Mouse (Mus musculus) spleen, postnatal 36 days (tissue): ENCODE measurements around the gene Creld2.
"Not testable (repeated sequence)": the region's sequence is repeated elsewhere in the genome, so short reads cannot be mapped to it uniquely, and the experiment has no call there.

ENCODE experiments used
- DNase-seq, 2 experiments: peaks; one replicate each; pipeline ENCODE4 v3.0.0; 2022; ENCODE audit warnings: low spot score in 2 of 2, mixed read lengths in 1 of 2

Gene Creld2

DNA sequence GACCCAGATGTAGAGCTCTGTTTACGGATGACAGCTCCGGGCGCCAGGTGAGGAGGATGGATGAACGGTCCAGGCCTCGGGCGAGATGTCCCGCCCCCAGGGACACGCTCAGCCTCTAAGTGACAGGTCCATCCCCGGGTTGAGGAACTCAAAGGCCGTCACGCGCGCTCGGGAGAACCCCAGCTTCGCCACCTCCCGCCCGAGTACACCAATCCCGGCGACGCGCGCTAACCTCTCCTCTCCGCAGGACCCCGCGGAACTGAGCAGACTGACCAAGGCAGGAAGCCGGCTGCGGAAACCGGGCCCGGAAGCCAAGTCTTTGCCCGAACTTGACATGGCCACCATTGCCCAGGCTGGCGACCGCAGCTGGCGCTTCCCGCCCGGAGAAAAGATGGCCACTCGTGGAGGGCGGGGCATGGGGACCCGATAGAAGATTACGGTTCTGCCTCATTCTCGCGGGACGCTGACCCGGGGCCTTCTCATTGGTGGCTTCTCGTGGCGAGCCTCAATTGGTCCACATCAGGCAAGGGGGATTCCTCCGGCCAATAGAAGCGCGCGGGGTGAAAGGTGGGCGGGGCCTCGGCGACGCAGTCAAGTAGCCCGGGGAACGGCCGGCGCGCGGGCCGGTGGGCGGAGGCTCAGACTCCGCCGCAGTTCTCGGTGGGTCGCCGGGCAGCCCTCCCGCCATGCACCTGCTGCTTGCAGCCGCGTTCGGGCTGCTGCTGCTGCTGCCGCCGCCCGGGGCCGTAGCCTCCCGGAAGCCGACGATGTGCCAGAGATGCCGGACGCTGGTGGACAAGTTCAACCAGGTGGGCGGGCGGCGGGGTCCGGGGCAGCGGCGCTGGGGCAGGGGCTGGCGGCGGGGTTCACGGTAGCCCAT is at the start of gene Creld2, which contains the start of gene Alg12:
Gene Creld2, plus strand, starts transcription at position 621 of the 880 bp plus-strand sequence.
Gene Alg12, minus strand, starts transcription at position 293 of the 880 bp plus-strand sequence.
- DNase-seq, result peak; percentile 100

DNA sequence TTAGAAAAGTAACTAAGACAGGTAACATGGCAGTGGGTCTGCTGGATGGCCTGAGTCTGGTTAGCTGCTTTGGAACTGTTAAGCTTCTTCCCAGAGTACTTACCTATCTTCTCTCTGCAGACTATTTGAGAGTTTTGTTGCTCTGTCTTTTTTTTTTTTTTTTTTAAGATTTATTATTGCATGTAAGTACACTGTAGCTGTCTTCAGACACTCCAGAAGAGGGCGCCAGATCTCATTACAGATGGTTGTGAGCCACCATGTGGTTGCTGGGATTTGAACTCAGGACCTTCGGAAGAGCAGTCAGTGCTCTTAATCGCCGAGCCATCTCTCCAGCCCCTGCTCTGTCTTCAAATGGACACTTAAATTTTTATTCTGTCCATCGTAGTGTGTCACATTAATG is 44.8 kb upstream of the Creld2 start:
- DNase-seq, result not testable (repeated sequence)

DNA sequence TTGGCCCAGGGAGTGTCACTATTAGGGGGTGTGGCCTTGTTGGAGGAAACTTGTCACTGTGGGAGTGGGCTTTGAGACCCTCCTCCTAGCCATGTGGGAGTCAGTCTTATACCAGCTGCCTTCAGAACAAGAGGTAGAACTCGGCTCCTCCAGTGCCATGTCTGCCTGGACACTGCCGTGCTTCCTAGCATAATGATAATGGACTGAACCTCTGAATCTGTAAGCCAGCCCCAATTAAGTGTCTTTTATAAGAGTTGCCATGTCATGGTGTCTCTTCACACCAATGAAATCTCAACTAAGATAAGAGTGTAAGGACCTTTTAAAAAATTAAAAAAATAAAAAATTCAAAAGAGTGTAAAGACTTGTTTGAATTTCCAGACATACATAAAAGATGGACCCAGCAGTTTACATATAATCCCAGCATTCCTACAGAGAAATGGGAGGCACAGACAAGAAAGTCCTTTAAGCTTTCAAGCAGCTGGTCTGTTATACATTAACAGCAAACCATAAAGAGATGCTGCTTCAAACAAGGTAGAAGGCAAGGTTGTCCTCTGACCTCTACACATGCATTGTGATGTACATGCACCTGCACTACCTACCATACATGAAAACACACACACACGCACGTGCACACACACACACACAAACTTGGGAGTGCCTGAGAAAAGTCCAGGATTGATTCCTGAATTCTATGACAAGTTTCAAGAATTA is 27.2 kb upstream of the Creld2 start:
- DNase-seq, result no peak

DNA sequence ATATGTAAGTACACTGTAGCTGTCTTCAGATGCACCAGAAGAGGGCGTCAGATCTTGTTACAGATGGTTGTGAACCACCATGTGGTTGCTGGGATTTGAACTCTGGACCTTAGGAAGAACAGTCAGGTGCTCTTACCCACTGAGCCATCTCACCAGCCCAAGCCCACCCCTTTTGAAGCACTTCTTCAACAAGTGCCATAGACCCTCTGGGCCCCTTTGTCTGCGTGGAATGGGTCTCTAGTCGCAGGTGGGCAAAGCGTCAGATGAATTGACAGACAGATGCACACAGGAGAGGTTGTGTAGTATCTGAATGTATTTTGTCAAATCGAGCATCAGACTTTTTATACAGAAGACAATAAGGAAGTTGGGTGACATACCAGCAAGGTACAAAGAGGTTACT is 24.7 kb upstream of the Creld2 start:
- not testable (repeated sequence) for DNase-seq

DNA sequence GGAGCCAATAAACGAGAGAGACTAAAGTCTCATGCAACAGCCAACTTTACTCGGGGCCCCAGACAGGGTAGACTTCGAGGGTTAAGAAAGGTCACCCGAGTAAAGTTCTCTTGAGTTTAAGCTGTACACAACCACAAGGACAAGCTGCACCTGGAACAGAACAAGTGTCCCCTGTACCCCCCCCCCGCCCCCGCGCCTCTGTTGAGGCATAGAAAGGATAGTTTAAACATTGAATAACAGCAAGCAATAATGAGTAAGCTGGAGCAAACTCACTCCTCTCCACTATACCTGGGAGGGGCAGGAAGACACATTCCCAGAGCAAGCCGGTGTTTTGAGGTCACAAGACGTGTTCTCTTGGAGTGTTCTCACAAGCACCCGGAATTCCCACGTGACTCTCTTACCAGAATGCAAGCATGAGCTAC is 19.5 kb upstream of the Creld2 start:
- DNase-seq, result no peak

DNA sequence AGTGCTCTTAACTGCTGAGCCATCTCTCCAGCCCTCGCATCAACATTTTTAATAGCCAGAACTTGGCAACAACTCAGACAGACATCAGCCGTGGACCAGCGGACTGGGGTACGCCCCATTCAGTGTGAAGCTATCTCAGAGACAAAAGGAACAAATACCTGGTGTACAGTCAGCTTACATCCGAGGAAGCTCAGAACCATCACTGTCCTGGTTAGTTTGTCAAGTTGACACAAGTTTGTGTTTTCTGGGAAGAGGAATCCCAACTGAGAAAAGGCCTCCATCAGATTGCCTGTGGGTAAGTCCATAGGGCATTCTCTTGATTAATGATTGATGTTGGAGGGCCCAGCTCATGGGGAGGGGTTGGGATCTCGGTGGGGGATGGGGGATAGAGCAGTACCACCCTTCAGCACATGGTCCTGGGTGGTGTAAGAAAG is 18.5 kb upstream of the Creld2 start:
- DNase-seq, result no peak

DNA sequence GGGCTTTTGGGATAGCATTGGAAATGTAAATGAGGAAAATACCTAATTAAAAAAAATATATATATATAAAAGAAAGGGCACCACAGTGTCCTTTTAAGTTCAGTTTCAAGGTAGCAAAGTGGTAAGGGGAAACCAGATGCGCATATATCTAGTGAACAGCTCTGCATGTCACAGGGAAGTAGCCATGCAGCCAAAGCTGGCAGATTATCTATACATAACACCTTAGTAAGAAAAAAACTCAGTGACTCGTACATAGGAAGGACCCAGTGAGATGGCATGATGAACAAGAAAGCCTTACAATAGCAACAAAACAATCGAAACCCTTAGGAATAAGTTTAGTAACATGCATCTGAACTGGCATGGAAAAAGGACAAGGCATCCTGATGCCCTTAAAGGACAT is 17.5 kb upstream of the Creld2 start:
- DNase-seq, result no peak

DNA sequence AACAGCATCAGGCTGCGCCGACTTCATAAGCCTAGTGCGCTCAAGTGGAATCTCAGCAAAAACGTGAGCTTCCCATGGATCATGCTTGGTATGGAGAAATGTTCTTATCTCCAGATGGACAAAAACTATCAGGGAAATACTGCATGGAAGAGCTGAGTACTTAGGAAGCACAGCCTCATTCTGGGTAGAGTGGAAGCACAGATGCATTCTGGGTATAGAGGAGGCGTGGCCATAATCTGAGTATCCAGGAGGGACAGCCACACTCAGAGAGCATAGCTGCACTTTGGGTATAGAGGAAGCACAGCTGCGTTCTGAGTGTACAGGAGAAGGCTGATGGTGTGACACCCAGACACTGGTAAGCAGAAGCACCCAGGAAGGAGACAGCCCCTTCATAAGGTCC is 17.1 kb upstream of the Creld2 start:
- no peak for DNase-seq

DNA sequence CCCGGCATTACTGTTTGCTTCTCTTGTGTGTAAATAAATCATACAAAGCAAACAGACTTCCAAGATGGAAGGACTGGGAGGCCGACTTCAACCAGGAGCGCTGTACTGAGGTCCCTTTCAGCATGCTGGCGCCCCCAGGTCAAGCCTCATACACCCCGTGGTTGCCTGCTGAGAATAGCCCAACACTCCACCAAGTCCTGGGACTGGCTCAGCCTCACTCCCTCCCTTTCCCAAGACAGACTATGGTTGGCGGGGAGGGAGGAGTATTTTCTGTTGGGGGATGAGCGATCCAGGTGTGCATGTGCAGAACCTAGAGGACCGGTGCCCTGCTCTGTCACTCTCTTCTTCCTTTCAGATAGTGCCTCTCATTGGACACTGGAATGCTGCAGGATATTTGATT is 11.3 kb upstream of the Creld2 start:
- DNase-seq, result no peak

DNA sequence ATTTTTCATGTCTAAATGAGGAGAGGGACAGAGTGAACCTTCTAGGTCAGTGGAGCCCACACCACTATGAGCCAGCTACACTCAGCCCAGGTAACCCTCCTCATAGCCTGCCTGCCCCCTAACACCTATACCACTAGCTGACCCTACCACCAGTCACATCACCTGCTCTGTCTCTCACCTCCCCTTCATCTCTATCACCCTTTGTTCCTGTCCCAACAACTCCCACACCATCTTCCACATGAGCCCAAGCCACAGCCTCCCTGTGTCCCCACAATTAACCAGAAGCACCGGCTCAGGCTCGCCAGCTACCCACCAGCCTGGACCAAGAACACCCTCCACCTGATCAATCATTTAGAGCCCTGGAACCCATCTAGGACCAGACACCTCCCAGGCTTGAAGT is 9.1 kb upstream of the Creld2 start:
- no peak for DNase-seq

DNA sequence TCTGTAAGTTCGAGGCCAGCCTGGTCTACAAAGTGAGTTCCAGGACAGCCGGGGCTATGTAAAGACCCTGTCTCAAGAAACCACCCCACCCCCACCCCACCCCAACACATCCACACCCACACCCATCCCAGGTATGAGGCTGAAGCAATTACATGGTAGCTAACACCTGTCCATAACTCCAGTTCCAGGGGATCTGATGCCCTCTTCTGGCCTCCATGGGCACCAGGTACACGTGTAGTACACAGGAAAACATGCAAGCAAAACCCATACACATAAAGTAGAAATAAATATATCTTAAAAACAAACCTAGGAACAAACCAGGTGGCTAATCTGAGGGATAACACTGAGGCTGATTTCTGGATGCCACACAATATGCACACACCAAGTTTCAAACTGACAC is 6.2 kb upstream of the Creld2 start:
- no peak for DNase-seq

DNA sequence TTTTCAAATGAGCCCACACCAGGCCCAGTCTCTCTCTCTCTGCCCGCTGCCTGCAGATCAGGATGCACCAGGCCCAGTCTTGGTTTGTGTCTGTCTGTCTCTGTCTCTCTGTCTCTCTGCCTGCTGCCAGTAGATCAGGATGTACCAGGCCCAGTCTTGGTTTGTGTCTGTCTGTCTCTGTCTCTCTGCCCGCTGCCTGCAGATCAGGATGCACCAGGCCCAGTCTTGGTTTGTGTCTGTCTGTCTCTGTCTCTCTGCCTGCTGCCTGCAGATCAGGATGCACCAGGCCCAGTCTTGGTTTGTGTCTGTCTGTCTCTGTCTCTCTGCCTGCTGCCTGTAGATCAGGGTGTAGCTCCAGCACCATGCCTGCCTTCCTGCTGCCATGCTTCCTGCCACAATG is 5.6 kb upstream of the Creld2 start:
- not testable (repeated sequence) for DNase-seq

DNA sequence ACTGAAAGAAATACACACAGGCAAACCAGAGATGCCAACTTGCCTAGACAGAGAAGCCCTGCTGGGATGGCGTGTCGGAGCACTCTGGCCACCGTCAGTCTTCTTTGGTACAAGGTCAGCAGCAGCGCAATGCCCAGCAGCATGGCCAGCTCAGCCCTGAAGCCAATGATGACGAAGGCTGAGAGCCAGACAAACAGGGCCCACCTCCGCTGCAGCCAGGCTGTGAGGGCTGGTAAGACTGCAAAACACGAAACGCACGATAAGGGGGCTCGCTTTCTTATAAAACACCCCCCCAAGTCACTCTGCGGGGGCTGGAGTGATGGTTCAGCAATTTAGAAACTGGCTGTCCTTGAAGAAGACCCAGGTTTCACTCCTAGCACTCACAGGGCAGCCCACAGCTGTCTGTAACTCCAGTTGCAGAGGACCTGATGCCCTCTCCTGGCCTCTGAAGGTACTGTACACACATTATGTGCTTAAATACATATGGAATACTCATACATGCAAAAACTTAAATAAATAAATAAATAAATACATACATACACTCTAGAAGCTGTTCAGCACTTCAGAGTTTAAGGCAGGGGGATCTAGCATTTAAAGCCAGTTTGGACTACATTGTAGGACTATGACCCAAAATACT is 4.9 kb upstream of the Creld2 start:
- no peak for DNase-seq

DNA sequence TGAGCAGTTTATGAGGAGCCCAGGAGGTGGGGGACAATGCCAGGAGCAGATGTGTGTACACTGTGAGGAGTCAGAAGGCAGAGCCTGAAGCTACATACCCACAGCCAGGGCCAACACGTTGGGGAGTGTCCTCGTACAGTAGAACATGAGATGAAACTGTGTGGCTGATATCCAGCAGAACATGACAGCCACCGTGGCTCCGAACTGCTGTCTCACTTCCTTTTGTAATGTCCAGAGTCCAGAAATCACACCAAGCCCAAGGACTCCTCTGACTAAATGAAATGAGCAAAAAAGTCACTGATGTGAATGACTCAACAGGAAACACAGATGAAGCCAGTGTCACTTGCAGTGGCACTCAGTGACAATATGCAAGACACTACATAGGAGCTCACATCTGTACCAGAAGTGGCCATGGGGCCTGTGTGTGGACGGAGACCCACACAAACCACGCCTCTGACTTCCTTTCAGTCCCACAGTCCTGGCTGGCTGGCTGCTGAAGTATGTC is 4.2 kb upstream of the Creld2 start:
- DNase-seq, result no peak

DNA sequence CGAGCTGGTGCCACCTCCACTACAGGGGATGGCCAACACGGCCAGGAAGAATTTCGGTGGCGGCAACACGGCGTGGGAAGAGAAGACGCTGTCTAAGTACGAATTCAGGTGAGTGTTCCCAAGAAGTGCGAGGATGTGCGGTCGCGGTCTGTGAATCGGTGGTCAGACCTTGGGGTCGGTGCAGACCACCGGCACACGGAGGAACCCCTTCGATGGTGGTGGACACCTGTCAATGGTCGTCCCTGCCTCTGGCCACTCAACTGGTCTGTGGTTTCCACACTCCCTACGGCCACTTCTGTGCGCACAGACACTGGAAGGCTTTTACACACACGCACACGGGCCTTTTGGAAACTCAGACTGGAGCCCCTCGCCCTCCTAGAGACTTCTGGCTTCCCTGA is 459 bp downstream of the Creld2 start:
- DNase-seq, result no peak

DNA sequence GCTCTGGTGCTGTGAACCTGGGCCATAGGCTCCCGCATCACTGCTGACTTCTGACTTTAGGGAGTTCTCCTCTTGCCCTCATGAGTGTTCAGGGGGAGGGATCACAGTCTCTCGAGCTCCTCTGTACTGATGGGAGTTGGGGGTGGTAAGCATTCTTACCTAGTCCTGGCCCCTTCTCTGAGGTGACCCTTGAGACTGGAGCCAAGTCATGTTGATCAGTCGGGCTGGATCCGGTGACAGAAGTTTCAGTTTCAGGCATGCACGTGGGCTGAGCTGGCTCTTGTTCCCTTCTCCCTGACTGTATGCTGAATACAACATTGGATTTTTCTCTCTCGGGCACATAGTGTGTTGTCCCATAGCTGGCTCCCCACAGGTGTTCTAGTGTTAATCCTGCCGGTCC is 2.0 kb downstream of the Creld2 start:
- DNase-seq, result no peak

DNA sequence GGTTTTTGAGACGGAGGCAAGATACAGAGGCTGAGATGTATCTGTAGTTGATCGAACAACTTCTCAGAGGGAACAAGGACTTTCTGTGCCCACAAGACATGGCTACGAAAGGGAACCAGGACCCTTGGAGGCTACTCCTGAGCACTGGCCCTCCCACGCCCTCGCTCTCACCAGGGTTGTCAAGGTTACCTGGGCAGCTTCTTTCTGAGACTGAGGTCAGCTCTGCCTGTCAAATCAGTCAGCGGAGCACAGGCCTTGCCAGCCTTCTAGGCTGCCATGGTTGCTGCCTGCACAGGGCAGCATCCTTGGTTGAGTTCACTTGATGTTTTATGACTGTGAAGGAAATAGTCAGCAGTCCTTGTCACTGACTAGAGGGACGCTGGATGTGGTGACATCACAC is 3.1 kb downstream of the Creld2 start:
- no peak for DNase-seq

DNA sequence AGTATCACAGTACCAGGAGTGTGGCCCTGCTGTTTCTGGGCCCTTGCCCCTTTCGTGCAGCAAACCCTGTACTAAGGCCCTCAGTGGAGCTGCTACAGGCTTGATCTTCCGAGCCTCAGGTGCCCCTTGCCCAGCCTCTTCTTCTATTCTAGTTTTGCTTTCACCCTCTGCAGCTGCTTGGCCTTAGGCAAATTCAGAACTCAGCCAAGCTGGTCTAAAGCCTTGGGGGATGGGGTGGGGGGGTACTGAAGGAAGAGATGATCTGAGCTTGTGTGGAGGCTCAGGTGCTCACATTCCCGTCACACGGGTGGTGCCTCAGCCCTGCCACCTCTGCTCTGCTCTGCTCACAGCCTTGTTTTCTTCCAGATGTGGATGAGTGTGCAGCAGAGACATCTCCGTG is 3.9 kb downstream of the Creld2 start:
- no peak for DNase-seq

DNA sequence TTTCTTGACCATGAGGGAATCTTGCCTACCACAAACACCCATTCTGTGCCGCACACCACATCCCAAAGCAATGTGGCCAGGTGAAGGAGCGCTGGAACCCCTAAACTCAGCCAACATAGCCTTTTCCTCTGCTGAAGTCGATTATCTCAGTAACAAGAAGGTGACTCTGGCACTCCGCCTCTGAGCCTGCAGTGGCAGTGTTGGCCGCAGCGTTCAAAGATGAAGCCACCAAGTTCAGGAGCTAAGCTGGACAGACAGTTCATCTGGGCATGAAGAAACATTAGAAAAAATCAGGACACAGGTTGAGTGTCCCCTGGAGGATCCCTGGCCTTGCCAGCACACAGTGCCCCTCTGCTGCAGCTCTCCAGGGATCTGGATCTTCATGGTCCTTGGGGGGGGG is 8.0 kb downstream of the Creld2 start:
- no peak for DNase-seq

DNA sequence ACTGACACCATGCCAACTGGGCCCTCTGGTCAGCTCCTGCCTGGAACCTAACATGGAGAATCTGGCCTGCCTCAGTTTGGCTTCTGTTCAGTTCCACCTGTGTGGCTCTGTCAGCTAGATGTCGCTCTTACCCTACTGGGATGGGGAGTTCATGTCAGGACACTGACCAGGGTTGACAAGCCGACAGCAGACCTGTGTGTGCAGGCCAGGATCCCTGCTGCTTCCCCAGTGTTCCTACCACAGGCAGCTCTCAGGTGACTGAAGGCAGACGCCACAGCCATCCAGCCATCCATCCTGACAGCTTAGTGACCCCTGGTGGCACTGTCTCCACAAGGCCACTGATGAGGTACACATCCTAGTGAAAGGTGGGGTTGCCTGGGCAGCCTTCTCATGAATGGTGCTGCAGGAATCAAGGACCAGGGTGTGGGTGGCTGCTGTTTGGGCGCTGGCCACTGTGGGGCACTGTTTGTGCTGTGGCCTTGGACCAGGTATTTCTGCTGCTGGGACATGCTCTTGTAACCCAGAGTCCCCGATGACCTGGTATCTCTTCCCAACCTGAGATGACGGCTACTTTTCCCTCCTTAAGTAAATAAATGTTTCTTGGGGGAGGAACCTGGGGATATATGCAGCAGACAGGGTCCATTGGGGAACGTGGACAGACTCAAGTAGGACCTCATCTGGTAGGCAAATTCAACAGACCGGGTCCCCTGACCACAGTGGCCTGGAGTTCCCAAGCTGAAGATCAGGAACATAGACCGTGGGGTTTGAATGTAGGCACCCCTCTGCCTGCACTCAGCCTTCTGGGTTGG is 8.7 kb downstream of the Creld2 start:
- peak; percentile 48 to 49 for DNase-seq
